Mouse (Mus musculus): ENCODE measurements around the gene Ifitm7.
A peak's percentile ranks its signal among the peaks of the same experiment; 100 is the strongest.
"Not testable (repeated sequence)": the region's sequence is repeated elsewhere in the genome, so short reads cannot be mapped to it uniquely, and the experiment has no call there.

The Ifitm7 gene

GRCm38 (mm10) chr16:13976358-13976896, 10.3 kb downstream of the Ifitm7 start:
- DNase-seq, result not testable (repeated sequence)

DNA sequence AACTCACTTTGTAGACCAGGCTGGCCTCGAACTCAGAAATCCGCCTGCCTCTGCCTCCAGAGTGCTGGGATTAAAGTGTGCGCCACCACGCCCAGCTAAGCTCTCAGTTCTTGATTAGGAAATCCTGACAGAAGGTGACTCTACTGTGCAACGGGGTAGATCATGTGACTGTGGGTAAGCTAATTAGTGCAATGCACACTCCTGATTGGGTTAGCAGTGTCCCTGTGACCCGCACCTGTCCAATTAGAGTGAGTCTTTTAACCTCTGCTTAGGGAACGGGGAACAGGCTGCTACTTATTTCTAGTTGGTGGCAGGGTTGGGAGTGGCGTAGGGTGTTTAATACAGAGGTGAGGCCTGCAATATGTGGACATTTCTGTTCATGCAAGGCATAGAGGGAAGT, 14.6 kb downstream of the Ifitm7 start:
- no peak for DNase-seq

GRCm38 (mm10) chr16:13969096-13969495, 17.6 kb downstream of the Ifitm7 start:
- DNase-seq, result no peak

DNA sequence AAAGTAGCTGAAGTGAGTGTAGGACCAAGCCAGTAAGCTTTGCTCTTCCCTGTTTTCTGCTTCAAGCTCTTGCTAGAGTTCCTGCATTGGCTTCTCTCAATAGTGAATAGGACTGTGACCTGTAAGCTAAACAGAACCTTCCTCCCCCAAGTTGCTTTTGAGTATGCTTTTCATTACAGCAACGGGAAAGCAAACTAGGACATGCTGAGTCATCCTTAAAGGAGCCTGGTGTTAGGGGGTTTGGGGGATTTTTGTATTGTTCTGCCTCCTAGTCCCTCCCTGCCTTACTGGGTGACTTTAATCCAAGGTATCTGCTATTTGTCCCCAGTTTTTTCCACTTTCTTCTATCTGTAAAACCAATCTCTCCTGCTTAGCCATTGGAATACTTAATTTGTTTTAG, 24.6 kb downstream of the Ifitm7 start:
- no peak for DNase-seq

DNA sequence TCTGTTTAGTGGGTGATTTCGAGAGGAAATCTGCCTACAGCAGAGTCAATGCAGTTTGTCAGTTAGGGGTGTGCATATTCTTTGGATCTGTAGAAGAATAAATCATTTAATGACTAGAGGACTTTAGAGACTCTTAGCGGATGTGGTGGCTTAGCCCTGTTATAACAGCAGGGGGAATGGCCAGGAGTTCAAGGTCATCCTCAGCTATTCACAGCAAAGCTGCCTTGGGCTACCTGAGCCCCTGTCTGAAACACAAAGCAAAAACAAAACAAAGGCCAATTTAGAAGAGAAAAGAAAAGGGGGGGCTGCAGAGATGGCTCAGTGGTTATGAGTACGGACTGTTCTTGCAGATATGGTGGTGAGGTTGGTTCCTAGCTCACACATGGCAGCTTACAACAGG, 35.4 kb downstream of the Ifitm7 start:
- no peak for DNase-seq

- peak; percentile 82 to 84 for DNase-seq
These were observed 40.4 kb downstream of the Ifitm7 start for GRCm38 (mm10) chr16:13946306-13946705.

DNA sequence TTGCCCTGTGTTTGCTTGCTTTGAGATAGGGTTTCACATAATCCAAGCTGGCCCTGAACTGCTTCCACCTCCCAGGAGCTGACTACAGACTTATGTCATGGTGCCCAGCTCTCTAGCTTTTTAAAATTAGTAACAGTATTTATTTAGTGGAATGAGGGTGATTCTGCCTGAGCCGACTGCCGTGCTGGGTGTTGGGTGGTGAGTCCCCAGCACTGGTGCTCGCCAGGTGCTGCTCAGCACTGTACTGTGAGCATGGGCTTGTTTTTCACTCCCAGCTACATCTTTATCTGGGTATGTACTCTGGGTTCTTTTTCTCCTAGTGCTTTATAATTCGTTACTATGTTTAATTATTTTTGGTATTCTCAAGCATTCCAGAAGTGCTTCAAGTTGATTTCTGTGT, 41.5 kb downstream of the Ifitm7 start:
- no peak for DNase-seq

DNA sequence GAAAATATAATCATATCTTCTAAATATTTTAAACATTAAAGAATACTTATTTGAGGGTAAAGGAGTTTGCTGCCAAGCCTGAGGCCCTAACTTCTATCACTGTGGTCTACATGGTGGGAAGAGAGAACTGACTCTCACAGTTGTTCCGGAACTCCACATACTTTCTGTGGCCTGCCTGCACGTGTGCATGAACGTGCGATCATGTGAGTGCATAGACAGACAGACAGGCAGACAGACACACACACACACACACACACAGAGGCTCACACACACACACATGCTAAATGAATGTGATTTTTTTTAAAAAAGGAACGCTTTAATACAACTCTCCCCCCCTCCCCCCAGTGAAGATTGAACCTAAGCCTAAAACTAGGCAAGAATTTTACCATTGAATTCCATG, 41.9 kb downstream of the Ifitm7 start:
- DNase-seq, result no peak

GRCm38 (mm10) chr16:13944178-13944577, 42.5 kb downstream of the Ifitm7 start:
- DNase-seq, result no peak

DNA sequence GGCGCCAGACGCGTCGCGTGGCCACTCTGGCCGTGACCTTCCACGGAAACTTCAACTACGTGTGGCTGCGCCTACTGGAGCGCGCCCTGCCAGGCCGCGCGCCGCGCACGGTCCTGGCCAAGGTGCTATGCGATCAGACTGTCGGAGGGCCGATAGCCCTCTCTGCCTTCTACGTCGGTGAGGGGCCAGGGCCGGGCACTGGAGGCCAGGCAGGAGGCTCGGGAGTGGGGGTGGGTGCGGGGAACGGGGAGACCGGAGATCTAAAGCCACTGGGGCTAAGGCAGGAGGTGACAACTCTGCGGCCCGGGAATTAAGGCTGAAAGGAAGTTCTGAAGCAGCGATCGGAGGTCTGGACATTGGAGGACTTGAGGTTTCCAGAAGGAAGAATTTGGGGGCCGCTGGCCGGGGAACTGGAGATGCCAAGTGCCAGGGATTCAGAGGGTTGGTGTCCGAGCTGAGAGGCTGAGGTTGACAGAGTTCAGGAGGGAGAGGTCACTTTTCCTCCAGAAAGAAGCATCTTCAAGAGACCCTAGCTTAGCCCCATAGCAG, 45.8 kb downstream of the Ifitm7 start:
- DNase-seq, result no peak

DNA sequence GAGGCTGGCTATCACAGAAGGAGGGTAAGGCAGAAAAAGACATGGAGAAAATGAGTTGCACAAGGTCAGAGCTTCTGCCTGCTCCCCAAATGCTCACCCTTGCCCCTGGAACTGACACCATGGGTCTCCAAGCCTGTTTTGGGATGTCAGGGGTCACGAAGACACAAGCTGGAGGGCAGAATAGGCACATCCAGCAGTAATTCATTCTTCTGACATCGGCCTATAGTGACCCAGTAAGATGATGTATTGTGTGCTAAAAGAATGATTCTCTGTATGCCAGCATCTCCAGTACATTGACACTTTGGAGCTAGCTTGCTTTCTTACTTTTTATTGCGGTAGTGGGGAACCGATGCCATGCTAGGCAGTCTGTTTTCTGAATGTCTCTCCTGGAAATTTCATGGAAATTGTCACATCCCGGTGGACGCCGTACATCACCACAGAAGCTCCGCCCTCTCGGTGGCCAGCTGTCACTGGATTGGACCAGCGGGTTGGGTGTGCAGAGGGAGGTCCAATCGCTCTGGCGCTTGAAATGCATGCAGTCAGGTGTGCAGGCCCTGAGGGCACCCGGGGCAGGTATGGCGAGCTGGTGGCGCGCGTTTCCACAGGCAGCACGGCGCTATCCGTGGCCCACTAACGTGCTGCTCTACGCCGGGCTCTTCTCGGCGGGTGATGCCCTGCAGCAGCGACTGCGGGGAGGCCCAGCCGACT, 46.4 kb downstream of the Ifitm7 start:
- DNase-seq, result peak; percentile 81 to 84

Data from lung, adult 18-20 months (tissue).